Mouse (Mus musculus): ENCODE results near the gene Mtcl1. TPM values are rescaled to one million over a fixed set of nuclear protein-coding genes. Genes with fewer than 3 reads are reported as not detected.

Mtcl1 gene
- polyA plus RNA-seq, 1 experiment from 2014 or later, result 8.6 TPM

GRCm38 (mm10) chr17:66374633-66375272, 74.8 kb downstream of the Mtcl1 start:
- peak; percentile 80 for DNase-seq (ENCODE audit: low spot score)
- H3K4me2 ChIP-seq (replicated peaks; ENCODE audit: low read depth, low read length), result peak overlapping the region; percentile 33
- no peaks in the 10 kb centered on the region for H3K27me3 ChIP-seq (replicated peaks; ENCODE audit: insufficient read depth, low read length)
- peaks cover 6% of the 10 kb centered on the region; the same call in 1 of the 2 replicates for H3K4me1 ChIP-seq (ENCODE audit: insufficient read depth, low read depth, low read length)
- no peak overlapping the region for H3K4me3 ChIP-seq (ENCODE audit: low read depth, low read length)
- peak; percentile 63 for ATAC-seq
- no peaks in the 10 kb centered on the region for H3K9me3 ChIP-seq (ENCODE audit: low read length)
- H3K9ac ChIP-seq (replicated peaks; ENCODE audit: low read depth), result peak overlapping the region; percentile 26; the same call in 1 of the 2 replicates
- peaks cover 8% of the 10 kb centered on the region; the same call in 1 of the 2 replicates for H3K36me3 ChIP-seq (ENCODE audit: insufficient read depth, low read length)
- WGBS, result 34% methylated on average over 14 of the region's 14 CpGs
- TF ChIP-seq EP300 (IDR thresholded peaks at IDR 0.05) (peak; percentile 38; the same call in 1 of the 2 replicates), CTCF (IDR thresholded peaks at IDR 0.05) (no peak)
- peak overlapping the region; percentile 74 for H3K27ac ChIP-seq (ENCODE audit: low read length)

- Histone ChIP-seq H3K36me3 (ENCODE audit: insufficient read depth, low read length) (0 out of 2 replicates have a peak, but pooled peaks cover 4% of the 10 kb centered on the region), H3K9ac (replicated peaks; ENCODE audit: low read depth) (no peak overlapping the region), H3K9me3 (ENCODE audit: low read length) (no peaks in the 10 kb centered on the region), H3K27ac (ENCODE audit: low read length) (peak overlapping the region; percentile 85), H3K4me1 (ENCODE audit: insufficient read depth, low read depth, low read length) (peaks cover 6% of the 10 kb centered on the region; the same call in 1 of the 2 replicates), H3K4me2 (replicated peaks; ENCODE audit: low read depth, low read length) (no peak overlapping the region), H3K27me3 (replicated peaks; ENCODE audit: insufficient read depth, low read length) (no peaks in the 10 kb centered on the region), H3K4me3 (ENCODE audit: low read depth, low read length) (no peak overlapping the region)
- ATAC-seq, result peak; percentile 75
- DNase-seq (ENCODE audit: low spot score), result peak; percentile 72
- peak; percentile 89 for TF ChIP-seq EP300 (IDR thresholded peaks at IDR 0.05)
- no peak for TF ChIP-seq CTCF (IDR thresholded peaks at IDR 0.05)
- WGBS, result 51% methylated on average over 9 of the region's 9 CpGs
These were observed 78.7 kb downstream of the Mtcl1 start for GRCm38 (mm10) chr17:66370867-66371266.

- H3K36me3 ChIP-seq (ENCODE audit: insufficient read depth, low read length), result 0 out of 2 replicates have a peak, but pooled peaks cover 4% of the 10 kb centered on the region
- peak; percentile 81 for DNase-seq (ENCODE audit: low spot score)
- no peak overlapping the region for H3K4me3 ChIP-seq (ENCODE audit: low read depth, low read length)
- H3K27me3 ChIP-seq (replicated peaks; ENCODE audit: insufficient read depth, low read length), result no peaks in the 10 kb centered on the region
- peaks cover 2% of the 10 kb centered on the region; the same call in 1 of the 2 replicates for H3K4me1 ChIP-seq (ENCODE audit: insufficient read depth, low read depth, low read length)
- no peak overlapping the region for H3K9ac ChIP-seq (replicated peaks; ENCODE audit: low read depth)
- WGBS, result 47% methylated on average over 6 of the region's 6 CpGs
- peak; percentile 74 for ATAC-seq
- H3K27ac ChIP-seq (ENCODE audit: low read length), result peak overlapping the region; percentile 74; the same call in 1 of the 2 replicates
- peak; percentile 65; the same call in 1 of the 2 replicates for TF ChIP-seq EP300 (IDR thresholded peaks at IDR 0.05)
- no peak for TF ChIP-seq CTCF (IDR thresholded peaks at IDR 0.05)
- H3K9me3 ChIP-seq (ENCODE audit: low read length), result no peaks in the 10 kb centered on the region
- H3K4me2 ChIP-seq (replicated peaks; ENCODE audit: low read depth, low read length), result no peak overlapping the region
These were observed 79.8 kb downstream of the Mtcl1 start for GRCm38 (mm10) chr17:66369777-66370176.

- Histone ChIP-seq H3K36me3 (ENCODE audit: insufficient read depth, low read length) (0 out of 2 replicates have a peak, but pooled peaks cover 6% of the 10 kb centered on the region), H3K27me3 (replicated peaks; ENCODE audit: insufficient read depth, low read length) (no peaks in the 10 kb centered on the region), H3K4me1 (ENCODE audit: insufficient read depth, low read depth, low read length) (peaks cover 5% of the 10 kb centered on the region; the same call in 1 of the 2 replicates), H3K9me3 (ENCODE audit: low read length) (no peaks in the 10 kb centered on the region), H3K4me2 (replicated peaks; ENCODE audit: low read depth, low read length) (no peak overlapping the region), H3K27ac (ENCODE audit: low read length) (no peak overlapping the region), H3K9ac (replicated peaks; ENCODE audit: low read depth) (no peak overlapping the region), H3K4me3 (ENCODE audit: low read depth, low read length) (no peak overlapping the region)
- DNase-seq (ENCODE audit: low spot score) (no peak), ATAC-seq (no peak)
- TF ChIP-seq EP300 (IDR thresholded peaks at IDR 0.05), result no peak
- no peak for TF ChIP-seq CTCF (IDR thresholded peaks at IDR 0.05)
- WGBS, result 95% methylated on average over 11 of the region's 11 CpGs
These were observed 81.4 kb downstream of the Mtcl1 start for GRCm38 (mm10) chr17:66368127-66368526.

GRCm38 (mm10) chr17:66365664-66366063, 83.9 kb downstream of the Mtcl1 start:
- WGBS, result 58% methylated on average over 1 of the region's 1 CpGs
- Histone ChIP-seq H3K4me1 (ENCODE audit: insufficient read depth, low read depth, low read length) (peaks cover 5% of the 10 kb centered on the region; the same call in 1 of the 2 replicates), H3K36me3 (ENCODE audit: insufficient read depth, low read length) (0 out of 2 replicates have a peak, but pooled peaks cover 6% of the 10 kb centered on the region), H3K9ac (replicated peaks; ENCODE audit: low read depth) (no peak overlapping the region), H3K27ac (ENCODE audit: low read length) (peak overlapping the region; percentile 58; the same call in 1 of the 2 replicates), H3K9me3 (ENCODE audit: low read length) (no peaks in the 10 kb centered on the region), H3K4me3 (ENCODE audit: low read depth, low read length) (no peak overlapping the region), H3K27me3 (replicated peaks; ENCODE audit: insufficient read depth, low read length) (no peaks in the 10 kb centered on the region), H3K4me2 (replicated peaks; ENCODE audit: low read depth, low read length) (no peak overlapping the region)
- ATAC-seq, result peak; percentile 31
- DNase-seq (ENCODE audit: low spot score), result peak; percentile 67
- TF ChIP-seq CTCF (IDR thresholded peaks at IDR 0.05), result no peak
- TF ChIP-seq EP300 (IDR thresholded peaks at IDR 0.05), result peak; percentile 81

- Histone ChIP-seq H3K4me2 (replicated peaks; ENCODE audit: low read depth, low read length) (no peak overlapping the region), H3K27ac (ENCODE audit: low read length) (peak overlapping the region; percentile 57), H3K36me3 (ENCODE audit: insufficient read depth, low read length) (0 out of 2 replicates have a peak, but pooled peaks cover 6% of the 10 kb centered on the region), H3K9ac (replicated peaks; ENCODE audit: low read depth) (no peak overlapping the region), H3K4me1 (ENCODE audit: insufficient read depth, low read depth, low read length) (peaks cover 5% of the 10 kb centered on the region; the same call in 1 of the 2 replicates), H3K9me3 (ENCODE audit: low read length) (no peaks in the 10 kb centered on the region), H3K4me3 (ENCODE audit: low read depth, low read length) (no peak overlapping the region), H3K27me3 (replicated peaks; ENCODE audit: insufficient read depth, low read length) (no peaks in the 10 kb centered on the region)
- DNase-seq (ENCODE audit: low spot score), result peak; percentile 40
- TF ChIP-seq CTCF (IDR thresholded peaks at IDR 0.05), result no peak
- TF ChIP-seq EP300 (IDR thresholded peaks at IDR 0.05), result no peak
- WGBS, result 55% methylated on average over 3 of the region's 3 CpGs
- peak; percentile 33 for ATAC-seq
These were observed 84.3 kb downstream of the Mtcl1 start for GRCm38 (mm10) chr17:66365293-66365642.

All from lung, postnatal 0 days (tissue).